Mouse (Mus musculus): ENCODE data around the gene Upk3bl. TPM values are rescaled to one million over a fixed set of nuclear protein-coding genes. Genes with fewer than 3 reads are reported as not detected.
"Not testable (repeated sequence)": the region's sequence is repeated elsewhere in the genome, so short reads cannot be mapped to it uniquely, and the experiment has no call there.

Upk3bl gene
- total RNA-seq, 2 experiments from 2014 or later: not detected

DNA sequence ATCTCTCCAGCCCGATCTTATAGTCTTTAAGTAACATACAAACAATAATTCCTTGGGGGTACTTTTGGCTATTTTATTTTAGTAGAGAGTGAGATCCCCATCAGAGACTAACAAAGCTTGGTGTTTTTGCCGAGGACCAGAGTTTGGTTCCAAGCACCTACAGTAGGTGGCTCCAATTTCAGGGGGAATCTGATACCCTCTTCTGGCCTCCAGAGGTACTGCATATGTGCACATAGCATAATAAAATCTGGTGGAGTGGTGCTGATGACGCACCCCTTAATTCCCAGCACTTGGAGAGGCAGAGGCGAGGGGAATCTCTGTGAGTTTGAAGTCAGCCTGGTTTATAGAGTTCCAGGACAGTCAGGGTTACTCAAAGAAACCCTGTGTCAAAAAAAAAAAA lies 28.1 kb downstream of the Upk3bl start:
- intact Hi-C loops (cut with DNase I): no loop called here
- no peak for DNase-seq (ENCODE audit: low spot score in 2 of 2)

DNA sequence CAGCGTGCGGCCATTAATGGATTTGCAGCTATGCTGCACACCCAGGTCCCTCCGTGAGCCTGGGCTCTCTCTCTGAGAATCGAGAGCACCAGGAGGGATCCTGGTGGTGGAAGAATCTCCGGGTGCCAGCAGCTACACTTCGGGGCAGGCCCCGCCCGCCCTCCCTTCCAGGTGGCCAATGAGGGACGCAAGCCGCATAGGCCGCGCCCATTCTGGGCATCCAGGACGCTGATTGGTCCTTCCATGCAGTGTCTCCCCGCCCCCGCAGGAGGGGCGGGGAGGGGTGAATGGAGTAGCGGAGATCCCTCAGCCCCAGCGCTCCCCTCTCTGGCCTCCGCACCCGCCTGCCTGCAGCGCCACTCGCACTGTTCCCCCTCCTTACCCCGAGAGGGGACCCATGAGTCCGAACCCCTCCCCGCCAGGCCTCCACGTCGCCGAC lies 29.4 kb downstream of the Upk3bl start, which contains the start of gene Rasa4:
Gene Rasa4, plus strand, starts transcription at position 248 of the 439 bp plus-strand sequence.
- peak; percentile 88 for DNase-seq (ENCODE audit: low spot score in 2 of 2)
- intact Hi-C loops (cut with DNase I): no loop called here

DNA sequence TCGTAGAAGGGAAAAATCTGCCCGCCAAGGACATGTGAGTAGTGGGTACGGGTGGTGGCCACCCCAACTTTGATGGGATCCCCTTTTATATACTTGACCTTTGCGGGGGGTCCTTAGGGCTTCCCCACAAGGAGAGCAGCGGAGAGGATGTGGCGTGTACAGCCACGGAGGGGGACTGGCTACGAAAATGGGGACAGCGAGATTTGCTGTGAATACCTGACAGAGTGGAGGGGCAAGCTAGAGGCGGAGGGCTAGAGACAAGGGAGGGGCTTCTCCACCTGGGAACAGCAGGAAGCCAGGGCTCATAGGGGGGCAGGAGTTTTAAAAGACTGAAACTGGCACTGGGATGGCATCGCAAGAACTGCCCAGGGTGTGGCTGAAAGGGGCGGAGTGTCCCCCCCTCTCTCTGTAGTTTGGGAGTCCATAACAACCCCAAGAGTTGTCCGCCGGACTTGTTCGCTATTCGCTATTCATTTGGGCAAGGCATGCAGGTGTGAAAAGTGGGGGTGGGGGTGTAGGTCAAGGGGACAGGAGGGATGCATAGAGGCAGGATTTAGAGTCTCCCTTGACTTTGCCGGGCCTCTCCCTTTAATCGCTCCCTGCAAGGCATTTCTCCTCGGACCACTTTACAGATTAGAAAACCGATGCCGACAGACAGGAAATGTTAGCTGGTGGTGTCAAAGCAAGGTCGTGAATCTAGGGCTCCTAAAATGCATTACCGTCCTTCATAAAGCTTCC lies 30.0 kb downstream of the Upk3bl start:
- intact Hi-C loops (cut with DNase I): no loop called here
- no peak for DNase-seq (ENCODE audit: low spot score in 2 of 2)

DNA sequence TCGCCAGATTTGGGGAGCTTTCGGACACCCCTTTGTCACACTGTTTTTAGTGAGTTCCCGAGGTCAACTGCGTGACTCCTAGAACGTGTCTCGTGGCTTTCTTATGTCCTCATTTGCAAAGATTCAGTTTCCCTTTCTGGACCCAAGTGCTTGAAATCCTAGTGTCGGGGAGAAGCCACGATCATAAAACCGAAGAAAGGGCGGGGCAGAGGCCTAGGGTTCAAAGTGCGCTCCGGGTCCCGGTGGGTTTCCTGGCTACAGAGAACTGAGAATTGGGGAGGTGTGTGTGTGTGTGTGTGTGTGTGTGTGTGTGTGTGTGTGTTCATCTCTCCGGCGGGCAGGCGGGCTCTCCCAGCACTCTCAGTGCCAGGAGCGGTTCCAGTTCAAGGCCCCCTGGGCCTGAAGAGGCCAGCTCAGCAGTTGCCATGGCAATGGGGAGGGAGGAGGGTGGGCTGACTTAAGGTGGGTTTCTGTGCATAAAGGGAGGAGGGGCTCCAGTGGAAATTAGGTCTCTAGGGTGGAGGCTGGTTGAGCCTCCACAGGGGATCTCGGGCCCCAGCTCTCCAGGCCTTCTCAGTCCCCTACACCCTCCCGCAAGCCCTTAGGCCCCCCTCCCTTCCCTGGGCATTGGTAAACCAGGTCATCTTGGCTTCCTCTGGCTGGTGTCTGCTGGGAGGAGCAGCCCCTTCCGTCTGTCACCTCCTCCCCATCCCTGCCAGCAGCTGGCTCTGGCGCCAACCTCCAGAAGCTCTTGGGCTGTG lies 30.8 kb downstream of the Upk3bl start:
- DNase-seq (ENCODE audit: low spot score in 2 of 2): no peak
- intact Hi-C loops (cut with DNase I): no loop called here

DNA sequence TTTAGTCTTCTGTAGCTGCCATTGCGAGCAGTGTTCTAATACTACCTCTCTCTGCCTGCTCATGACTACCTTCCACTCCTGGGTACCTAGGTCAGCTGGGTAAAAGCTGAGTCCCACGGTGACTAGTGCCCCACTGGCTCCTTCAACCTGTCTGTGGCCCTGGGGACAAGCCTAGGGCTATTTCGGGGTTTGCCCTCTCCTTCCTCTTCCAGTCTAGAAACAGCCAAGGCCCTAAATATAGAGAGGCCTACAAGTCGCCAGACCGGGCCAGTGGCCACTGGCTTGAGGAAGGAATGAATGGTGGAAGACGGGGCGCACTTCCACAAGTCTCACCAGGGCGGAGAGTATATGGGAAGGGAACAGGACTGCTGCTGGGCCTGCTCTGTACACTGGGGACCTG lies 32.0 kb downstream of the Upk3bl start:
- intact Hi-C loops (cut with DNase I): no loop called here

DNA sequence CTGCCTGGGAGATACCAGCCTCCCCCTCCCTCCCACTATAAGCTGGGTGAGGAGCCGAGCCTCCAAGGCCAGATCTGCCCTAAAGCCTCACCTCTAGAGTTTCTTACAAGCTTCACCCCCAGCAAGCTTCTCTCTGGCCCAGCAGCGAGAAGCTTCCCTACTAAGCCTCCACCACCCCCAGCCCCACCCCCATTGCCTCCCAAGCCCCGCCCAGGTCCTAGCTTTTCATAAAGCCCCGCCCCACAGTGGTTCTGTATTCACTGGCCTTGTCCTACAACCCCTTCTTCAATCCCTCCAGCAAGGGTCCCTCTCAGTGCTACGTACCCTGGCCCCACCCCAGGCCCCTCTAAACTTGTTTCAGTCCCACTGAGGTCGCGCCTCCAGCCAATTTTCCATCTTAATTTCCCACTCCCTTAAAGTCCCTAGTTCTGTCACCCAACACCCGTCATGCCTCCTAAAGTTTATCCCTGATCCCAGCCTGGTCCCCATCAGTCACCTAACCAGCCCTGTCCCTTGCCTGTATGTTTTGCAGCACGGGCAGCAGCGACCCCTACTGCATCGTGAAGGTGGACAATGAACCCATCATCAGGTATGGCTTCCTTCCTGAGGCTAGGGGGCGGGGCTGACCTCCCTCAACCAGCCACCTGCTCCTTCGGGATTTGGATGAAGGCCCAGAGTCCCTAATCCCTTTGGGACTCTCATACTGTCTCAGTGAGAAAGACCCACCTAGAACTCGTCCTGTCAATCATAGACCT lies 34.7 kb downstream of the Upk3bl start:
- no peak for DNase-seq (ENCODE audit: low spot score in 2 of 2)
- intact Hi-C loops (cut with DNase I): no loop called here

More for the DNA sequence above, 32.0 kb downstream of the Upk3bl start:
- DNase-seq (ENCODE audit: low spot score in 2 of 2): no peak

DNA sequence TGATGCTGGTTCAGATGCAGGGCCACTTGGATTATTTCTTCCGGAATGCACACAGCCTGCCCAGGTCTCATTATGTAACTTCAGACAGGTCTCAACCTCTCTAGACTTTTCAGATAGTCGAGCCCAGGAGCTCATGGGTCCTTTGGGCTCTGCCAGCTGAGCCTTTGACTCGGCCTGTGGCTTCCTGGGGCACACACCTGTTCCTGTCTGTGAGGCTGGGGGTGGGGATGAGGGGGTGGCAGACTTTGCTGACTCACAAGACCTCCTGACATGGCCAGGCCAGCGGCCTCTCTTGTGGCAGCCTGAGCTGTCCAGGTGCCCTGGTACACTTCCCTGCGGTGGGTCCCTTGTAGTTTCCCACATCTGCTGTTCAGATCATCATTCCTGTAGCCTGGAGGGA lies 37.6 kb downstream of the Upk3bl start:
- DNase-seq (ENCODE audit: low spot score in 2 of 2): no peak
- intact Hi-C loops (cut with DNase I): no loop called here

DNA sequence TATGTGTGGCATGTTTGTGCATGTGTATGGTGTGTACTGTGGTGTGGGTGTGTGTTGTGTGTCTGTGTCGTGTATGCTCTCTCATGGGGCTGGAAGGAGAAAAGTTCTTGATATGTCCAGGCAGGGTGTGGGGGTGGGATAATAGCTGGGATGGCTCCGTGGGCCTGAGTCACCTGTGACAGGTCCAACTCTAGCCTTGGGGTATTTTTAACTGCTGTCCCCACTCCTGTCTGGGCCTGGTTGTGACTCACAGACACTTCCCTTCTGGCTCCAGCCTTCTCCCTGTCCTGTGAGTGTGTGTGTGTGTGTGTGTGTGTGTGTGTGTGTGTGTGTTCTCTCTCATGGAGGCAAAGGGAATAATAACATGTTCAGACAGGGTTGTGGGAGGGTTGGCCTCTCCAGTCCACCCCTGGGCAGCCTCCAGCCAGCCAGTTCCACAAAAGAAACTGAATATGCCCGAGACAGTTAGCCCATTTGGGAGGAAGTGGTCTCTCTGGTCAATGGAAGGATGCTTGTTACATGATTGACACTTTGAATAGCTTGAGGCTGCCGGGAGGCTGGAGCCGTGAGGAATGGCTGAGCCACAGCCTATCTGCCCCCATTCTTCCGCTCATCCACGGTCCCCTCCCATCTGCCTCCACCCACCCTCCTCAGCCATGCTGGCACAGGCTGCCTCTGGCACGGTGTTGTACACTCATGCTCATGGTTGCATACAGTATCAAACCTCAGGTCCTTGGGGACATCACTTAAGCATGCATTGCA lies 40.1 kb downstream of the Upk3bl start:
- intact Hi-C loops (cut with DNase I): no loop called here
- peak in 1 of 2 experiments; percentile 24 for DNase-seq (ENCODE audit: low spot score in 2 of 2)

DNA sequence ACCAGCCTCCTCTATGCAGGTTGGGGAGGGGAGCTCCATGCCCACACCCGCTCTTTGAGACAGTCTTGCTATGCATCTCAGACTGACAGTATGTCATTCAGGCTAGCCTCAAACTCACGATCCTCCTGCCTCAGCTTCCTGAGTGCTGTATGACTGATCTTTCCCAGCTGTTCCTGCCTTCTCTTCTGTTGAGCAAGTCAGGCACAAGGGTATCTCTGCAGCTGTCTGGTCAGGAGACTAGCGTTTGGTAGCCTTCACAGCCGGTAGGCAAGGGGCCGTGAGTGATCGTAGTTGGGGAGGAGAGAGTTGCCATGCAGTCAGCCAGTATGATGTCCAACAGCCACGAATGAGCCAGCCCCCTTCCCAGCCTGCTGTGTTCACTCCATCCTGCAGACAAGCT lies 40.8 kb downstream of the Upk3bl start:
- intact Hi-C loops (cut with DNase I): no loop called here

DNA sequence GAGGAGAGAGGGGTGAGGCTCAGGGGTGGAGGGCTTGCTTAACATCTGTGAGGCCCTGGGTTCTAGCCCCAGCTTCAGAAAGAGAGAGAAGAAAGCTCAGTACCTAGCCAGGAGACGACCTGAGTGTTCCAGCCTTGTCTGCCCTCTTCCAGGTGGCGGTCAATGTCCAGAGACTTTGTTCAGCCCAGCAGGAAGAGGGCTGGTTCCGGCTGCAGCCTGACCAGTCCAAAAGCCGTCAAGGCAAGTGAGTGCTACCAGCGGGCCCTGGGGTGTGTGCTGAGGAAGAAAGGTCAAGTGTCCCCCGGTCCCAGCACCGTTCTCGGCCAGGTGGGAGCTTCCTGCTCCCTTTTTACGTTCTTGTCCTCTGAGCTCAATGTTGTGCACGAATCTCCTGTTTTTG lies 44.2 kb downstream of the Upk3bl start:
- intact Hi-C loops (cut with DNase I): no loop called here
- no peak for DNase-seq (ENCODE audit: low spot score in 2 of 2)

More for the DNA sequence above, 40.8 kb downstream of the Upk3bl start:
- no peak for DNase-seq (ENCODE audit: low spot score in 2 of 2)

DNA sequence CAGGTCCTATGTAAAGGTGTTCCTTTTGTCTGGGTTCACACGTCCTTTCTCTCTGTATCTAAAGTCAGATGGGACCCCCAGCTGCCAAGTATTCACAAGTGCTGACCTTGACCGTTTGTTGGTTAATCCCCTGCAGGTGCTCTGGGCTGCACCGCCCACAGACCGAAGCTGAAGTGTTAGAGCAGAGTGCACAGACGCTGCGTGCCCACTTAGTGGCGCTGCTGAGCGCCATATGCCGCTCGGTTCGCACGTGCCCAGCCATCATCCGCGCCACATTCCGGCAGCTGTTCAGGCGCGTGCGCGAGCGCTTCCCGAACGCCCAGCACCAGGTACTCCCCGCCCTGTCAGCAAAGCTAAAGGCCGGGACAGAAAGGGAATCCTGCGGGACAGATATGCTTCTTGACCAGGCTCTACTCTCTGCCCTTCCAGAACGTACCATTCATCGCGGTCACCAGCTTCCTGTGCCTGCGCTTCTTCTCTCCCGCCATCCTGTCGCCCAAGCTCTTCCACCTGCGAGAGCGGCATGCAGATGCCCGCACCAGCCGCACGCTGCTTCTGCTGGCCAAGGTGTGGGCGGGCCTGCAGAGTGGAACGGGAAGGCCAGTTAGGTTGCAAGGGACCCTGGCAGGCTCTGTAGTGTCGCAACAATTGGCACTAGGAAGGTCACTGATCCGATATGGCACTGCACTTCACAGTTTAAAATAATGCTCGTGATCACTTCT lies 48.0 kb downstream of the Upk3bl start:
- intact Hi-C loops (cut with DNase I): no loop called here
- peak; percentile 79 to 81 for DNase-seq (ENCODE audit: low spot score in 2 of 2)

DNA sequence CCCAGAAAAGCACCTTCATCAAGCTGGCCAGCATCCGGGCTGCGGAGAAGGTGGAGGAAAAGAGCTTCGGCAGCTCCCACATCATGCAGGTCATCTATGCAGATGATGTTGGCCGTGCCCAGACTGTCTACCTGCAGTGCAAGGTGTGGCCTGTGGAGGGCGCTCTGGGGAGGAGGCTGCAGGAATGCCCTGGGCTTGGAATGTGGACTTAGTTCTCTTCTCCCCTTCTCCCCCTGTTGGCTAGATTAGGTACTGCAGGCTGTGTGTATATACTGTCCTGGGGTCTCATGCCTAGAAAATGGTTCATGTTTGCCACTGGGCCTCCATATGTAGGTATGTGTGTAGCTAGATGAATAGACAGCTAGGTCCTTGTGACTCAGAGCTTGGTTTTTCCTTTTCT lies 50.2 kb downstream of the Upk3bl start:
- intact Hi-C loops (cut with DNase I): no loop called here
- DNase-seq (ENCODE audit: low spot score in 2 of 2): no peak

DNA sequence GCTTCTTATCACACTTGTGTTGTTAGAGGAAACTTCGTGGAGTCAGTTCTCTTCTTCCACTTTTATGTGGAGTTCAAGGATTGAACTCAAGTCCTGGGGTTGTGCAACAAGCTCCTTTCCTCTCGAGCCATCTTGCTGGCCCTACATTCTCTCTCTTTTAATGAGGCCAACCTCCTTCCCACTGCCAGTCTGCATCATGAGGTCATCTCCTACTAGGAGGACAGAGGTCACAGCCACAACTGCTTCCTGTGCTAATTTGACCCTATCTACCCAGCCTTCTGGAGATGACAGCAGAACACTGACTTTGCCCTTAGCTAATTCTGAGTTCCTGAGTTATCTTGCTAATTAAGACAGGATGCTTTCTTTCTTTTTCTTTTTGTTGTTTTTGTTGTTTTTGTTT lies 54.2 kb downstream of the Upk3bl start:
- DNase-seq (ENCODE audit: low spot score in 2 of 2): no peak
- intact Hi-C loops (cut with DNase I): no loop called here

DNA sequence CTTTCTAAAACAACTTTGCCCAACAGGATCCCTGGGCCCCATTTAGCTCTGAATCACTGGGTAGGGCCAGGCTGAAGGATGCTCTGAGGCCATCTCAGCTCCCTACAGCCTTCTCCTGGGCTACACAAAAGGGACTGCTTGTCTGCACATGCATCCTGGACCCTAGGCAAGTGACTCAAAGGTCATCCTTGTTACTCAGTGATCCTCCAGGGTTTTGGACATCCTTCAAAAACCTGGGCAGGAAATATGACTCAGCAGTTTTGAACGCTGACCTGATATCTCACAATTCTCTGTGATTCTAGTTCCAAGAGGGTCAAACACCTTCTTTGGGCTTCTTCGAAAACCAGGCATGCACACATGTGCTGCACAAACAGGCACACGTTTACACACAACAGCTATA lies 54.8 kb downstream of the Upk3bl start:
- no peak for DNase-seq (ENCODE audit: low spot score in 2 of 2)
- intact Hi-C loops (cut with DNase I): no loop called here

DNA sequence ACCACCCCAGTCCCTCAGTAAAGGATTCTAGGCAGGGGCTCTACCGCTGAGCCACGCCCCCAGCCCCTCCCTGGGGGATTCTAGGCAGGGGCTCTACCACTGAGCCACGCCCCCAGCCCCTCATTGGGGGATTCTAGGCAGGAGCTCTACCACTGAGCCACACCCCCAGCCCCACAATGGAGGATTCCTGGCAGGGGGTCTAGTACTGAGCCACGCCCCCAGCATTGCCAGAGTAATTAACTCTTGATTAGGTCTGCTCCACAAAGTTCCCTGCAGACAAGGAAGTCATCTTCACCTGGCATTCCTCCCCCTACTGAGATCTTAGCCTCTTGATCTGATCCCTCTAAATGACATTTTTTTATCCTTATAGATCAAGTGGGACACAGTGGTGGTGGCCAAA lies 59.3 kb downstream of the Upk3bl start:
- intact Hi-C loops (cut with DNase I); DNase-seq (ENCODE audit: low spot score in 2 of 2): not testable (repeated sequence)

All from left cerebral cortex, postnatal 36 days (tissue).